Mouse (Mus musculus): ENCODE measurements around the gene Olfr675. TPM values are rescaled to one million over a fixed set of nuclear protein-coding genes. Genes with fewer than 3 reads are reported as not detected.
"Not testable (repeated sequence)": the region's sequence is repeated elsewhere in the genome, so short reads cannot be mapped to it uniquely, and the experiment has no call there.

Olfr675 gene
- not detected in 2 replicates for total RNA-seq (2017)

DNA sequence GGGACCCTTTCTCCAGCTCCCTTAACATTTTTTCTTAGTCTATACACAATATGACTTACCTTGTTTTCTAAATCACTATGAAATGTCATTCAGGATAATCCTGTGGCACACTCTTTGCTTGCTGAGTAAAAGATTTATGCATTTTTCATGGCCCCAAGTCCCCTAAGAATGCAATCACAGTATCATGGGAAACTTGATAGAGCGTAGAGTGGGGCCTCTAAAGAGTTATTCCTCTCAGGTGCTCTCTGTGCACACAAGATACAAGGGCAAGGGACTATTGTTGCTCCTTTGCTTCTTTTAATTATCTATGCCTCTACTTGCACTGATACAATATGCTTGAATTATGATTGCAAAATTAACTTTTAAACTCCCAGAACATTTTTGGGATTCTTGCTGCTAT, at the start of gene Olfr675:
Gene Olfr675, minus strand, starts transcription at position 101 of the 400 bp plus-strand sequence.
- ATAC-seq (ENCODE audit: extremely low read depth, insufficient number of reproducible peaks, low FRiP score, poor library complexity, severe bottlenecking) = no peak

- ATAC-seq (ENCODE audit: extremely low read depth, insufficient number of reproducible peaks, low FRiP score, poor library complexity, severe bottlenecking) = no peak
These were observed 35.9 kb upstream of the Olfr675 start, which contains the start of gene Olfr678 for GRCm38 (mm10) chr7:105064175-105064574. TSS of gene Olfr678 (plus strand) at chr7:105064475.

DNA sequence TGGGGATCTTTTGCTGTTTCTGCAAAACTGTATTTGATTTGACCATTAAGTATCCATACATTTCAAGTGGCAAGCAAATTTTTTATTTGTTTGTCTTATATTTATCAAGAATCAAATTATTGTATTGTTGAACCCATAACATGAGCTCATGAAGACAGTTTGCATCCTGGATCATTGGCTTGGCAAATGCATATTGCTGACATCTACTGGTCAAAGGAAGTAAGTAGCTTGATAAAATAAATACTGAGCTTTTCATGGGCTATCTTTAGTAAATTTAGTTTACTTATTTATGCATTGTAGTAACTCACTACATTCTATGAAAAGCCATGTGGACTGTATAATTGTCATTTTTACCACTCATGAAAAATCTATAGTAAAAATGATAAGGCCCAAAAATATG, 30.7 kb upstream of the Olfr675 start:
- no peak for ATAC-seq (ENCODE audit: extremely low read depth, insufficient number of reproducible peaks, low FRiP score, poor library complexity, severe bottlenecking)

- ATAC-seq (ENCODE audit: extremely low read depth, insufficient number of reproducible peaks, low FRiP score, poor library complexity, severe bottlenecking) = not testable (repeated sequence)
These were observed 5.6 kb upstream of the Olfr675 start for GRCm38 (mm10) chr7:105033836-105034235.

DNA sequence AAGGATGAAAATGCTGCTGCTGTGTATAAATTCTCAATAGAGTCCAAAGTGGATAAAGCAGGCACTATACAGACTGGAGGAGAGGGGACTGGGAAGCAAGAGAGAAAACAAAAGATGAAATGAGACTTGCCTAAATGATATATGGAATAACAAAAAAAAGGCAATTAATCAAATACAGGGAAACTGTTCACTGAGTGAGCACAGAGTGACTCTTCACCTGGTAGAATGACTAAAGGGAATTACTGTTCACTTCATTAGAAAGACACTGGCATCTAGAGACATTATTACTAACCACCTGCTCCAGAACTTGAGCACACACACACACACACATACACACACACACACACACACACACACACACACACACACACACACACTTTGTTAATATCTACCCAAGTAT, 4.1 kb upstream of the Olfr675 start, which contains the start of gene Olfr676:
Gene Olfr676, plus strand, starts transcription at position 301 of the 400 bp plus-strand sequence.
- no peak for ATAC-seq (ENCODE audit: extremely low read depth, insufficient number of reproducible peaks, low FRiP score, poor library complexity, severe bottlenecking)

- ATAC-seq (ENCODE audit: extremely low read depth, insufficient number of reproducible peaks, low FRiP score, poor library complexity, severe bottlenecking) = no peak
These were observed 5.7 kb downstream of the Olfr675 start for GRCm38 (mm10) chr7:105022530-105022929.

- no peak for ATAC-seq (ENCODE audit: extremely low read depth, insufficient number of reproducible peaks, low FRiP score, poor library complexity, severe bottlenecking)
These were observed 26.3 kb downstream of the Olfr675 start, which contains the start of gene Olfr672 for GRCm38 (mm10) chr7:105001929-105002328. TSS of gene Olfr672 (minus strand) at chr7:105002029.

GRCm38 (mm10) chr7:104979026-104979425, 49.2 kb downstream of the Olfr675 start, which contains the start of gene Olfr671:
TSS of gene Olfr671 (minus strand) at chr7:104979126.
- no peak for ATAC-seq (ENCODE audit: extremely low read depth, insufficient number of reproducible peaks, low FRiP score, poor library complexity, severe bottlenecking)

DNA sequence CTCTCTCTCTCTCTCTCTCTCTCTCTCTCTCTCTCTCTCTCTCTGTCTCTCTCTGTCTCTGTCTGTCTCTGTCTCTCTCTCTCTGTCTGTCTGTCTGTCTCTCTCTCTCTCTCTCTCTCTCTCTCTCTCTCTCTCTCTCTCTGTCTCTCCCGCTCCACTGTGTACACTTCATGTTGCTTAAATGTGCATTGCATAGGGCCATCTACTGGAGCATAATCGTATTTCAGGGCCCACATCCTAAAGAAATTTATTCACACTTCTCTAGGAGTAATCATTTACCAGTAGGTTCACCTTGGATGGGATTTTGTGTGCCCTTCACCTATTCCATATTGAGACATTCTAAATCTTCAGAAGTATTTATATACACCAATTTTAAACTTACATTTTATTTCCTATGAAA, 55.8 kb downstream of the Olfr675 start:
- ATAC-seq (ENCODE audit: extremely low read depth, insufficient number of reproducible peaks, low FRiP score, poor library complexity, severe bottlenecking) = not testable (repeated sequence)

Other genes starting within 250 kb of the Olfr675 start
- not detected in 2 replicates for gene Usp17lb, start 185.9 kb downstream of the Olfr675 start, total RNA-seq (2017)
- not detected in 2 replicates for gene Usp17la, start 171.5 kb downstream of the Olfr675 start, total RNA-seq (2017)
- gene Olfr665, start 150.4 kb downstream of the Olfr675 start, total RNA-seq (2017) = 0.12 TPM in 1 of 2 replicates, not detected in the other
- gene Olfr666, start 132.5 kb downstream of the Olfr675 start, total RNA-seq (2017) = 0.70 TPM in 1 of 2 replicates, not detected in the other
- gene Olfr667, start 107.0 kb downstream of the Olfr675 start, total RNA-seq (2017) = not detected in 2 replicates
- 0.12 TPM in 1 of 2 replicates, not detected in the other for gene Olfr668, start 100.4 kb downstream of the Olfr675 start, total RNA-seq (2017)
- gene Olfr669, start 94.2 kb downstream of the Olfr675 start, total RNA-seq (2017) = 0.35 TPM in 1 of 2 replicates, not detected in the other
- not detected in 2 replicates for gene Olfr670, start 65.8 kb downstream of the Olfr675 start, total RNA-seq (2017)
- not detected in 2 replicates for gene Olfr671, start 49.3 kb downstream of the Olfr675 start, total RNA-seq (2017)
- not detected in 2 replicates for gene Olfr672, start 26.4 kb downstream of the Olfr675 start, total RNA-seq (2017)
- not detected in 2 replicates for gene Olfr676, start 4.2 kb upstream of the Olfr675 start, total RNA-seq (2017)
- gene Olfr677, start 22.9 kb upstream of the Olfr675 start, total RNA-seq (2017) = not detected in 2 replicates
- 0.23 TPM in 1 of 2 replicates, not detected in the other for gene Olfr678, start 36.0 kb upstream of the Olfr675 start, total RNA-seq (2017)
- not detected in 2 replicates for gene Olfr679, start 52.7 kb upstream of the Olfr675 start, total RNA-seq (2017)
- not detected in 2 replicates for gene Olfr680-ps1, start 64.4 kb upstream of the Olfr675 start, total RNA-seq (2017)
- not detected in 2 replicates for gene Olfr681, start 88.4 kb upstream of the Olfr675 start, total RNA-seq (2017)
- not detected in 2 replicates for gene Olfr683, start 118.6 kb upstream of the Olfr675 start, total RNA-seq (2017)
- 0.25 TPM in 1 of 2 replicates, not detected in the other for gene Olfr684, start 135.2 kb upstream of the Olfr675 start, total RNA-seq (2017)
- not detected in 2 replicates for gene Olfr685, start 157.6 kb upstream of the Olfr675 start, total RNA-seq (2017)
- gene Olfr686, start 179.0 kb upstream of the Olfr675 start, total RNA-seq (2017) = not detected in 2 replicates

Data from neutrophil, adult 5-6 weeks (primary cell).